Mouse (Mus musculus) liver, adult (tissue): ENCODE results near the gene Mrpl40.

Source experiments
- GATA4 ChIP-seq: IDR thresholded peaks from 2 replicates; pipeline ENCODE4 v1.6.1; 2014; ENCODE audit warnings: mild to moderate bottlenecking, low read length; ENCODE audit not compliant: insufficient replicate concordance

Gene Mrpl40

GRCm38 (mm10) chr16:18876442-18877308, at the start of gene Mrpl40, which contains the start of gene Hira:
Gene Mrpl40, minus strand, starts transcription at chr16:18876862.
Gene Hira, plus strand, starts transcription at chr16:18877037.
- TF ChIP-seq GATA4 = no peak; the same call in 1 of the 2 replicates

- no peak for TF ChIP-seq GATA4
Observed at GRCm38 (mm10) chr16:18921771-18922170, 45.1 kb upstream of the Mrpl40 start.

GRCm38 (mm10) chr16:18916064-18916463, 39.4 kb upstream of the Mrpl40 start:
- no peak for TF ChIP-seq GATA4

- TF ChIP-seq GATA4 = no peak
Observed at GRCm38 (mm10) chr16:18905648-18906047, 29.0 kb upstream of the Mrpl40 start.

- no peak for TF ChIP-seq GATA4
Observed at GRCm38 (mm10) chr16:18896429-18896828, 19.8 kb upstream of the Mrpl40 start.

- TF ChIP-seq GATA4 = no peak
Observed at GRCm38 (mm10) chr16:18895249-18895648, 18.6 kb upstream of the Mrpl40 start.

GRCm38 (mm10) chr16:18893840-18894372, 17.2 kb upstream of the Mrpl40 start:
- TF ChIP-seq GATA4 = no peak

- no peak for TF ChIP-seq GATA4
Observed at GRCm38 (mm10) chr16:18884044-18884443, 7.4 kb upstream of the Mrpl40 start.

GRCm38 (mm10) chr16:18878091-18878720, 1.5 kb upstream of the Mrpl40 start:
- no peak for TF ChIP-seq GATA4

GRCm38 (mm10) chr16:18877386-18878090, 876 bp upstream of the Mrpl40 start:
- no peak for TF ChIP-seq GATA4

GRCm38 (mm10) chr16:18876091-18876441, 596 bp downstream of the Mrpl40 start:
- TF ChIP-seq GATA4 = no peak

GRCm38 (mm10) chr16:18860186-18860585, 16.5 kb downstream of the Mrpl40 start:
- no peak for TF ChIP-seq GATA4

GRCm38 (mm10) chr16:18858551-18858950, 18.1 kb downstream of the Mrpl40 start:
- TF ChIP-seq GATA4 = no peak

GRCm38 (mm10) chr16:18846301-18846820, 30.3 kb downstream of the Mrpl40 start:
- no peak for TF ChIP-seq GATA4

GRCm38 (mm10) chr16:18838346-18838745, 38.3 kb downstream of the Mrpl40 start:
- TF ChIP-seq GATA4 = no peak
